Mouse (Mus musculus) forebrain, embryonic 15.5 days (tissue): ENCODE measurements around the gene Ints12. TPM values are rescaled to one million over a fixed set of nuclear protein-coding genes. Genes with fewer than 3 reads are reported as not detected.

Experiments used
- ATAC-seq: fragments of 200-750 bp; cut with Nextera tagmentation; replicated peaks from 2 replicates; pipeline ENCODE4 v1.8.0; 2017; ENCODE audit warnings: mild to moderate bottlenecking, moderate TSS enrichment, moderate library complexity
- H3K27ac ChIP-seq: fragments of 300-500 bp; sonication (generic); replicated peaks from 2 replicates; pipeline ENCODE4 v1.5.1; 2015; ENCODE audit warnings: mild to moderate bottlenecking, inconsistent platforms
- H3K27me3 ChIP-seq: fragments of 300-500 bp; sonication (generic); 2 replicates; pipeline ENCODE4 v1.6.1; 2015; ENCODE audit warnings: inconsistent platforms
- H3K36me3 ChIP-seq: fragments of 300-500 bp; sonication (generic); 2 replicates; pipeline ENCODE4 v1.6.1; 2015; ENCODE audit warnings: mild to moderate bottlenecking, inconsistent platforms
- H3K4me1 ChIP-seq: fragments of 300-500 bp; sonication (generic); 2 replicates; pipeline ENCODE4 v1.6.1; 2015; ENCODE audit warnings: inconsistent platforms
- H3K4me2 ChIP-seq: fragments of 300-500 bp; sonication (generic); replicated peaks from 2 replicates; pipeline ENCODE4 v1.6.1; 2015; ENCODE audit warnings: mild to moderate bottlenecking, inconsistent platforms
- H3K4me3 ChIP-seq: fragments of 300-500 bp; sonication (generic); 2 replicates; pipeline ENCODE4 v1.5.1; 2015; ENCODE audit warnings: mild to moderate bottlenecking, inconsistent platforms
- H3K9ac ChIP-seq: fragments of 300-500 bp; sonication (generic); replicated peaks from 2 replicates; pipeline ENCODE4 v1.6.1; 2015; ENCODE audit warnings: mild to moderate bottlenecking, inconsistent platforms
- H3K9me3 ChIP-seq: fragments of 300-500 bp; sonication (generic); 2 replicates; pipeline ENCODE4 v1.6.1; 2016; ENCODE audit warnings: inconsistent platforms
- WGBS: fragments of 180-500 bp; shearing (Covaris S2); methylation state at CpG from one replicate; pipeline ENCODE4 v1.1.7; 2015; ENCODE audit warnings: mixed read lengths; 5-methylcytosine and 5-hydroxymethylcytosine counted together
- polyA plus RNA-seq: library from polyadenylated mRNA; unstranded; fragments of >200 nt; fragmentation: Nextera tagmentation; extraction: Ambion mirVana; gene quantifications from 2 replicates; pipeline ENCODE4 v1.2.1, GENCODE M21; 2015

Gene Ints12
- polyA plus RNA-seq, 1 experiment from 2014 or later = 19.2 TPM

GRCm38 (mm10) chr3:133152831-133153230 is 61.2 kb downstream of the Ints12 start:
- H3K4me2 ChIP-seq = no peak overlapping the region
- no peaks in the 10 kb centered on the region for H3K27me3 ChIP-seq
- WGBS = 79% methylated on average over 1 of the region's 1 CpGs
- H3K36me3 ChIP-seq = no peaks in the 10 kb centered on the region
- no peak overlapping the region for H3K4me3 ChIP-seq
- no peak overlapping the region for H3K9ac ChIP-seq
- no peaks in the 10 kb centered on the region for H3K9me3 ChIP-seq
- no peak for ATAC-seq
- H3K4me1 ChIP-seq = no peaks in the 10 kb centered on the region
- H3K27ac ChIP-seq = no peak overlapping the region

DNA sequence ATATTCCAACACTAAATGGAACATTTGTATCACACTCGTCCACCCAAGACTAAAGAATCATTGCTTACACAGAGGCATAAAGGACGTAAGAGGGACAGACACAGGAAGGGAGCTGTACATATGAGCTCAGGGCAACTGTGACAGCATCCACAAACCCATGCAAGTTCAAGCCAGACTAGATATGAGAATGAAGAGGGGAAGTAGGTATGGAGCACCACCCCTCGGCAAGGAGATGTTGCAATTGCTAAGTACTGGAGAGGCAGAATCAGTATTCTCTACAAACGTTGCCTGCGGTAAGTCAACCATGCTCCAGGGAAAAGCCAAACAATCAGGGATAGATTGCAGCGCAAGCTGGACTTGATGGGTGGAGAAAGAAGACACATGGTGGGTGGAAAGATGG is 62.0 kb downstream of the Ints12 start:
- H3K4me1 ChIP-seq = no peaks in the 10 kb centered on the region
- no peak for ATAC-seq
- no peaks in the 10 kb centered on the region for H3K36me3 ChIP-seq
- H3K27me3 ChIP-seq = no peaks in the 10 kb centered on the region
- no peaks in the 10 kb centered on the region for H3K9me3 ChIP-seq
- no peak overlapping the region for H3K4me3 ChIP-seq
- WGBS = 87% methylated on average over 6 of the region's 6 CpGs
- H3K4me2 ChIP-seq = no peak overlapping the region
- H3K27ac ChIP-seq = no peak overlapping the region
- H3K9ac ChIP-seq = no peak overlapping the region

DNA sequence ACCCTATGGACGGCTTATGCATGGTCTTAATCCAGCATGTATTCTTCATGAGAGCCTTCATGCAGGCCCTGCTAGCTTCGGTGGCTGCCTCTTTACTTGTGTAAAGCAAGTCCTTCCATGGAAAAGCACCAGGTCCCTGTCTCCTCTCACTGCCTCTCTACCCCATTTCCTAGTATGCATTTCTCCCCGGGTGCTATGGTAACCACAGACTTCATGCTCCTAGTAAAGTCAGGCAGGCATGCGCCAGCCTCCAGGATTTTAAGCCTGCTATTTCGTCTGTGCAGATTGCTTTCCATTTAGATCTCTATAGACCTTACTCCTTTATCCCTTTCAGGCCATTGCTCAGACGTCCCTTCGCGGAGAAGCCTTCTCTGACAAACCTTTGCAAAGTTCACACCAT is 63.0 kb downstream of the Ints12 start:
- no peaks in the 10 kb centered on the region for H3K4me1 ChIP-seq
- H3K27me3 ChIP-seq = no peaks in the 10 kb centered on the region
- peak; percentile 80 for ATAC-seq
- H3K4me3 ChIP-seq = no peak overlapping the region
- H3K4me2 ChIP-seq = no peak overlapping the region
- H3K9me3 ChIP-seq = no peaks in the 10 kb centered on the region
- no peaks in the 10 kb centered on the region for H3K36me3 ChIP-seq
- H3K9ac ChIP-seq = no peak overlapping the region
- H3K27ac ChIP-seq = no peak overlapping the region
- 64% methylated on average over 8 of the region's 8 CpGs for WGBS

- ATAC-seq = no peak
- WGBS = 74% methylated on average over 5 of the region's 5 CpGs
- H3K4me1 ChIP-seq = peaks cover 7% of the 10 kb centered on the region
These were observed 66.6 kb downstream of the Ints12 start for GRCm38 (mm10) chr3:133158260-133158659.

More at GRCm38 (mm10) chr3:133158260-133158659, 66.6 kb downstream of the Ints12 start:
- Histone ChIP-seq H3K4me2 (no peak overlapping the region), H3K27me3 (no peaks in the 10 kb centered on the region), H3K9ac (no peak overlapping the region), H3K36me3 (no peaks in the 10 kb centered on the region), H3K4me3 (no peak overlapping the region), H3K27ac (no peak overlapping the region), H3K9me3 (no peaks in the 10 kb centered on the region)

Other genes starting within 250 kb of the Ints12 start
- gene Npnt, start 141.5 kb upstream of the Ints12 start, polyA plus RNA-seq = 5.5 and 8.2 TPM in 2 replicates
- gene Gstcd, start 193 bp downstream of the Ints12 start, polyA plus RNA-seq = 4.4 and 4.6 TPM in 2 replicates
- not detected in 2 replicates for gene Arhgef38, start 143.1 kb downstream of the Ints12 start, polyA plus RNA-seq
- gene Ppa2, start 218.3 kb downstream of the Ints12 start, polyA plus RNA-seq = 70.3 and 70.6 TPM in 2 replicates